Mouse (Mus musculus) ES-E14 (cell line): ENCODE data around the gene Ccnjl. TPM values are rescaled to one million over a fixed set of nuclear protein-coding genes. Genes with fewer than 3 reads are reported as not detected.

Experiments
- DNase-seq: peaks from one replicate; pipeline ENCODE4 v3.0.0-alpha.2; 2013; ENCODE audit warnings: low read depth, low spot score
- H3K27ac ChIP-seq: 2 replicates; pipeline ENCODE4 v1.5.1; 2012; ENCODE audit warnings: low read depth, mild to moderate bottlenecking, low read length, moderate library complexity, mixed read lengths; ENCODE audit not compliant: poor library complexity, insufficient read depth, severe bottlenecking
- H3K36me3 ChIP-seq: 2 replicates; pipeline ENCODE4 v1.6.1; 2012; ENCODE audit warnings: mild to moderate bottlenecking, low read length, moderate library complexity, mixed read lengths; ENCODE audit not compliant: control insufficient read depth, poor library complexity, insufficient read depth, severe bottlenecking
- H3K4me1 ChIP-seq, 2 experiments: fragments of 150-350 bp in 1 of 2; sonication (generic) in 1 of 2; 2 replicates each; pipeline ENCODE4 v1.6.1; 2012; ENCODE audit warnings: low read length in 2 of 2, mild to moderate bottlenecking in 1 of 2, mixed read lengths in 1 of 2; ENCODE audit not compliant: control insufficient read depth in 2 of 2, insufficient read depth in 2 of 2, poor library complexity in 1 of 2
- H3K4me3 ChIP-seq, 2 experiments: fragments of 150-350 bp in 1 of 2; sonication (generic) in 1 of 2; 2 replicates each; pipeline ENCODE4 v1.5.1; 2012; ENCODE audit warnings: low read length in 2 of 2, low read depth in 1 of 2, mild to moderate bottlenecking in 1 of 2, mixed read lengths in 1 of 2; ENCODE audit not compliant: insufficient read depth in 1 of 2, poor library complexity in 1 of 2, severe bottlenecking in 1 of 2
- H3K9ac ChIP-seq: 2 replicates; pipeline ENCODE4 v1.6.1; 2012; ENCODE audit warnings: low read depth, mild to moderate bottlenecking, low read length, mixed read lengths; ENCODE audit not compliant: poor library complexity, insufficient read depth, severe bottlenecking
- H3K9me3 ChIP-seq: fragments of 150-350 bp; sonication (generic); 2 replicates; pipeline ENCODE4 v1.6.1; 2012; ENCODE audit warnings: low read depth, mild to moderate bottlenecking, low read length; ENCODE audit not compliant: control insufficient read depth, insufficient read depth
- CHD2 ChIP-seq: IDR thresholded peaks from 2 replicates; pipeline ENCODE4 v1.6.1; 2014; ENCODE audit warnings: mild to moderate bottlenecking, low read depth, low read length, inconsistent platforms
- HCFC1 ChIP-seq: IDR thresholded peaks from 2 replicates; pipeline ENCODE4 v1.6.1; 2012; ENCODE audit warnings: low read length, inconsistent platforms, borderline replicate concordance; ENCODE audit not compliant: insufficient read depth
- MAFK ChIP-seq: IDR thresholded peaks from 2 replicates; pipeline ENCODE4 v1.6.1; 2014; ENCODE audit warnings: mild to moderate bottlenecking, low read depth, low read length, inconsistent platforms; ENCODE audit not compliant: insufficient read depth
- ZC3H11A ChIP-seq: IDR thresholded peaks from 2 replicates; pipeline ENCODE4 v1.6.1; 2012; ENCODE audit warnings: low read depth, mild to moderate bottlenecking, inconsistent platforms, low read length, borderline replicate concordance
- ZNF384 ChIP-seq: IDR thresholded peaks from 2 replicates; pipeline ENCODE4 v1.6.1; 2012; ENCODE audit warnings: low read depth, low read length, inconsistent platforms
- in situ Hi-C, 2 experiments: fragments of 600-800 bp; cut with MboI; formaldehyde crosslinking; loops; one replicate each; pipeline ENCODE4 v1.15.1; 2025; ENCODE audit warnings: low sequenced_read_pairs in 2 of 2, inconsistent platforms in 1 of 2; ENCODE audit not compliant: unreplicated experiment in 2 of 2
- total RNA-seq: library from RNA; depleted of rRNA; stranded (reverse); fragments of 300-350 nt; gene quantifications from 2 replicates; pipeline ENCODE4 v1.2.3, GENCODE M21; 2012; rRNA removed

Gene Ccnjl
- total RNA-seq: 1.0 and 2.1 TPM in 2 replicates

DNA sequence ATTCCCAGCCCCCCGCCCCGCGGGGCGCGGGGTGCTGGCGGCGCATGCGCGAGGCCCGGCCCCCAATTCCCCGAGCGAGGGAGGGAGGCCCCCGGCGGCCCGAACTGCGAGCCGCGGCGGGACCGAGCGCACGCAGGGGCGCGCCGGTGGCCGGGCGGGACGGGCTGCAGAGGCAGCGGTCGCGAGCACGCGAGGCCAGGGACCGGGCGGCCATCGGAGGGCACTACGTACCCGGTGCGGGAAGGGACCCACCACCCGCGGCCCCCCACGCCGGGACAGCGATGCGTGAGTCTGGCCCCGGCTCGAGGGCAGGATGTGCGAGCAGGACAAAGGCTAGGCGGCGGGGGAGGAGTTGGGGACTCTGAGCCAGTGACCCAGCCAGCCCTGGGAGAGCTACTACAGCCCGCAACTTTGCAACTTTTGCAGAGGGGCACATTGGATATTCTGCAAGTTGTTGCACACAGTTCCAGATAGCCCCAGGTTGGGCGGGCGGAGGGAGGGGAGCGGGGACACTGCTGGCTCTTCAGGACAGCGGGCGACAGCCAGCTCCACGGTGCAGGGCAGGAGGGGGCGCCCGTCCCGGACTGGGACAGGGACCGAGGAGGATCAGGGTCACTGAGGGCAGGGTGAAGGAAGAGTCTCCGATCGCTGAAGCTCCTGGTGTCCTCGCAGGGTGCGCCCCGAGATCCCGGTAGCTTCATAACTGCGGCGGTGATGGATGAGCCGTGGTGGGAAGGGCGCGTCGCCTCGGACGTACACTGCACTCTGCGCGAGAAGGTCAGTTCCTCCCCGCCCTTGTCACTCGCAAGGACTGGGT is at the start of gene Ccnjl:
Gene Ccnjl, plus strand, starts transcription at position 102 of the 817 bp plus-strand sequence.
- peak within 1 kb of the TSS; percentile 83 for H3K9ac ChIP-seq
- no peaks in the 10 kb centered on the region for H3K9me3 ChIP-seq
- no peaks in the 10 kb centered on the region for H3K36me3 ChIP-seq
- H3K4me3 ChIP-seq: peak within 1 kb of the TSS; percentile 86 to 95
- TF ChIP-seq HCFC1 (peak; percentile 11; the same call in 1 of the 2 replicates), MAFK (no peak), ZNF384 (no peak), CHD2 (no peak)
- no peak for DNase-seq
- H3K4me1 ChIP-seq: peaks cover 8 to 11% of the 10 kb centered on the region in 2 experiments
- H3K27ac ChIP-seq: no peak within 1 kb of the TSS
- in situ Hi-C loops: no loop called here

- TF ChIP-seq CHD2 (no peak), ZC3H11A (no peak), MAFK (no peak), ZNF384 (no peak), HCFC1 (no peak)
- DNase-seq: no peak
- in situ Hi-C loops: no loop called here
Measured at GRCm38 (mm10) chr11:43479376-43479775, 49.2 kb upstream of the Ccnjl start.

DNA sequence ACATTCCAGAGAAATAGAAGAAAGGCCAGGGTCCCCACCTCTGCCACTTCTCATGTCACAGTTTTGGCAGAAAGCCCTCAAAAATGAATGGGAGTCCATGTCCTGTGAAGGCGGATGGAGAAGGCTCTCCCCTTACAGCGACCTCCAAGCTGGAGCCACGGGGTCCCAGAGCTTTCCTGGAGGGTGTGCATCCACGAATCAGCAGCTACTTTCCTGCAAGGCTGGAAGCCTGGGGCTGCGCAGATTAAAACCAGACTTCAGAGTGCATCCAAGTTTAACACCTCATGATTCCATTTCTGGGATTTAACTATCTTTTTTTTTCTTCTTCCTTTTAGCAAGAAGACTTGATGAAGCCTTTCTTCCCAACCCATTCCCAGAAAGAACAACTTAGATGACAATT is 48.0 kb upstream of the Ccnjl start:
- in situ Hi-C loops: no loop called here
- TF ChIP-seq HCFC1 (no peak), ZC3H11A (no peak), CHD2 (no peak), ZNF384 (no peak), MAFK (no peak)
- no peak for DNase-seq

More at GRCm38 (mm10) chr11:43479376-43479775, 49.2 kb upstream of the Ccnjl start:
- H3K9ac ChIP-seq: no peak overlapping the region
- H3K27ac ChIP-seq: no peak overlapping the region
- H3K9me3 ChIP-seq: no peaks in the 10 kb centered on the region
- H3K36me3 ChIP-seq: no peaks in the 10 kb centered on the region
- H3K4me1 ChIP-seq: peaks cover 0 to 2% of the 10 kb centered on the region in 2 experiments; a peak in 1 of 4 replicates
- H3K4me3 ChIP-seq: no peak overlapping the region

GRCm38 (mm10) chr11:43481672-43482522 is 46.7 kb upstream of the Ccnjl start:
- DNase-seq: no peak
- no peak overlapping the region for H3K27ac ChIP-seq
- no peaks in the 10 kb centered on the region for H3K36me3 ChIP-seq
- no peak overlapping the region for H3K4me3 ChIP-seq
- no peak for TF ChIP-seq CHD2
- no peak for TF ChIP-seq MAFK
- no peak for TF ChIP-seq ZC3H11A
- TF ChIP-seq ZNF384: no peak
- no peak for TF ChIP-seq HCFC1
- H3K4me1 ChIP-seq: peaks cover 0 to 4% of the 10 kb centered on the region in 2 experiments; a peak in 1 of 4 replicates
- H3K9me3 ChIP-seq: no peaks in the 10 kb centered on the region
- in situ Hi-C loops: no loop called here
- no peak overlapping the region for H3K9ac ChIP-seq

More for the DNA sequence above, 48.0 kb upstream of the Ccnjl start:
- Histone ChIP-seq H3K9me3 (no peaks in the 10 kb centered on the region), H3K27ac (no peak overlapping the region), H3K9ac (no peak overlapping the region), H3K4me3 (no peak overlapping the region), H3K4me1 (peaks cover 0 to 4% of the 10 kb centered on the region in 2 experiments; a peak in 1 of 4 replicates), H3K36me3 (no peaks in the 10 kb centered on the region)
